Mouse (Mus musculus) embryonic fibroblast, embryonic 13.5 days (primary cell): ENCODE measurements at regions not wholly inside any gene's neighbourhood (a gene's known extent, or its start where the extent isn't known, plus 50 kb on each side); places are given as distances from the start of the nearest gene placed in this dataset.

Experiments
- H3K27ac ChIP-seq: 2 replicates; pipeline ENCODE4 v1.5.1; 2012; ENCODE audit warnings: low read length, control low read depth, inconsistent platforms; ENCODE audit not compliant: insufficient read depth
- H3K4me1 ChIP-seq: 2 replicates; pipeline ENCODE4 v1.6.1; 2011; ENCODE audit warnings: low read length; ENCODE audit not compliant: control insufficient read depth, insufficient read depth
- H3K4me3 ChIP-seq: 2 replicates; pipeline ENCODE4 v1.5.1; 2011; ENCODE audit warnings: mild to moderate bottlenecking, control low read depth, low read length; ENCODE audit not compliant: insufficient read depth
- CTCF ChIP-seq: IDR thresholded peaks from 2 replicates; pipeline ENCODE4 v1.5.1; 2011; ENCODE audit warnings: mild to moderate bottlenecking, control low read depth, low read length, moderate library complexity, borderline replicate concordance; ENCODE audit not compliant: insufficient read depth
- POLR2A ChIP-seq: IDR thresholded peaks from 2 replicates; pipeline ENCODE4 v1.6.1; 2011; ENCODE audit warnings: low read depth, mild to moderate bottlenecking, control low read depth, low read length, moderate library complexity

DNA sequence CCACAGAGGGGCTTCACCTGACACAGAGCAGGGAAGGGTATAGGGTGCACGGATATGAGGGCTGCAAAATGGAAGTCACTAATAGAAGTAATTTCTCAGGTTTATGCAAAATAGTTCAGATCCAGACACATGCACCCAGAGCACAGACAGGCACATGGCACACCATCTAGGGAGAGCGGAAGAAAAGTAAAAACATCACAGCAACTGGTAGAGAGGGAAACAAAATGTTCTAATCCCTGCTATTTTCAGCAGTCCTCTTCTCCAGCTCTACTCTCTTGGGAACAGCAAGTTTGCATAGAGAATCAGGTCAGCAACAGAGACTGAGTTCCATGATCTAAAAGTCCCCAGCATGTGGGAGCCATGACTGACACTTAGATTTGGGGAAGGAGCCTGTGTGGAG is 220.4 kb downstream of the Dcdc2c start:
- Histone ChIP-seq H3K4me1 (no peaks in the 10 kb centered on the region), H3K4me3 (no peak overlapping the region), H3K27ac (no peak overlapping the region)
- no peak for TF ChIP-seq POLR2A
- no peak for TF ChIP-seq CTCF

DNA sequence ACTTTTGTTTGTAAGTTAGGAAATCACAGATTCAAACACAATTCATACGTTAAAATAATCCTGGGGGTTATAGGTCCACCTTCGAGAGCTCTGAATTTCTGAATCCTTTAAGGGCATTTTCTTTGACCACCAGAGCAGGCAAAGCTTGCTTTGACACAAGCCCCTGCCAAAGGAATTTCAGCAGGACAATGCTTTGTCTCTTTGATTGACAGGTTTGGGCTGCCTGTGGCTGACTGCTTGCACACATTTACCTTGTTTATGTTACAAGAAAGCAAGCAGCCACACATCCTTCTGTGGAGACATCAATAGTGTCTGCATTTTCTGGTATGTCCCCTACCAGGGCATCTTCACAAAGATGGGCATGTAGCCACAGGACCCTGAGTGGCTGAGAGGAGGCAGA is 228.5 kb downstream of the Dcdc2c start:
- Histone ChIP-seq H3K4me1 (no peaks in the 10 kb centered on the region), H3K27ac (no peak overlapping the region), H3K4me3 (no peak overlapping the region)
- TF ChIP-seq CTCF: no peak
- no peak for TF ChIP-seq POLR2A

DNA sequence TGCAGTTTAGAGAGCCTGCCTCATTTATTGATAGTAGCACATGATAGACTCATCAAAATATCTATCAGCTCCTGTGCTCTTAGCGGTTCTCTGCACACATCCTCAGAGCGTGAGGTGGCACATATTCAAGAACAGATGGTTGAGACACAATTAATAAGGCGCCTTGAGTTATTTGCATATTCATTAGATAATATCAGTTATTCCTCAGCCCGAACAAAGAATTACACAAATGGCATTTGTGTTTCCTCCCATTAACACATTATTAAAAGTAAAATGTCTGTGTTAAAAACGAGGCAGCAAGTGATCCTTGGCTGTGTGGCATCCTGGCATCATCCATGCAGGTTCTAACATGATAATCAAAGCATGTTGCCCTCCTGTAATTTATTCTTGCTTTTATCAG is 243.0 kb downstream of the Dcdc2c start:
- no peaks in the 10 kb centered on the region for H3K4me1 ChIP-seq
- no peak overlapping the region for H3K27ac ChIP-seq
- no peak for TF ChIP-seq POLR2A
- no peak for TF ChIP-seq CTCF
- H3K4me3 ChIP-seq: no peak overlapping the region

DNA sequence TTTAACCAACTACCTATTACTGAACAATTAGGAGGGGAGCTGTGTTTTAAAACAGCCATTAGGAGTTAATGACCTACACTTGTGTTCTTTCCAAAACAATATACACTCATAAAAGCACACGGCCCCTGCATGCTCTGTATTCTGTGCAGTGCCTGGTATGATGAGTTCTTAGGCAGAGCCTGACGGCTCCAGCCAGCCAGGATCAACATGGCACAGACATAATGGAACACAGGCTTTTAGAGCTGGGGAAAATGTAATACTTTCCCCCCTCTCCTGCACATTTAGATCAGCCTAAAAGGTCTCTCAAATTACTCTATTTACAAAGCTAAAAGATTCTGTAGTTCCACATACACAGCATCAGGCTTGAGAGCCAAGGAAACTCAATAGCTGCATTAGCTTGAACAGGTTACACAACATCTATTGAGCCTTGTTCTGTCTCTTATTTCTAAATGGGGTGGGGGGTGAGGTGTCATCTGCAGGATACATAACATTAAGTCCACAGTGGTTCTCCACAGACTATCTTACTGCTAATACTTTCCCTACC is 250.1 kb downstream of the Dcdc2c start:
- no peaks in the 10 kb centered on the region for H3K4me1 ChIP-seq
- TF ChIP-seq CTCF (no peak), POLR2A (no peak)
- H3K27ac ChIP-seq: no peak overlapping the region
- H3K4me3 ChIP-seq: no peak overlapping the region

DNA sequence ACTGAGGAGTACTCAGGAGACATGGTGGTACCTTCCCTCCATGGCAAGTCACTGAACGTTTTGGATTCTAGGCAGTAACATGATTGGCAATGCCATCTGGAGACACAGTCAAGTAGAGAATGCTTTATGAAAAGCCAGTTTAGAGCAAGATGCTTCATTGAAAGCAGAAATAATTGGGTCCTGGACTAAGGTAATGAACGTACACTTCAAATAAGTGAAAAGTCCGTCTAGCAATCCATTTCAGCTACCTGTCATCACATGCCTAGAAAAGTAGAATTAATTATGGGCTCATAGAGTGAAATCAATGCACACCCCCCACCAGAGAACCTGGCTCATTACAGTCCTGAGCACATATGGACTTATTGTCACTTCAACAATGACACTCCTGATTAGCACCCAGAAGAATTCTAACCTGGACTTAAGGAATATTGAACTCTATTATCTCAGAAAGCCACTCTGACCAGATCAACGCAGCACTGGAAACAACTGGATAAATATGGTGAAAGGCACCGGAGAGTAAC is 263.8 kb downstream of the Dcdc2c start:
- TF ChIP-seq CTCF (no peak), POLR2A (no peak)
- Histone ChIP-seq H3K4me1 (no peaks in the 10 kb centered on the region), H3K4me3 (no peak overlapping the region), H3K27ac (no peak overlapping the region)

DNA sequence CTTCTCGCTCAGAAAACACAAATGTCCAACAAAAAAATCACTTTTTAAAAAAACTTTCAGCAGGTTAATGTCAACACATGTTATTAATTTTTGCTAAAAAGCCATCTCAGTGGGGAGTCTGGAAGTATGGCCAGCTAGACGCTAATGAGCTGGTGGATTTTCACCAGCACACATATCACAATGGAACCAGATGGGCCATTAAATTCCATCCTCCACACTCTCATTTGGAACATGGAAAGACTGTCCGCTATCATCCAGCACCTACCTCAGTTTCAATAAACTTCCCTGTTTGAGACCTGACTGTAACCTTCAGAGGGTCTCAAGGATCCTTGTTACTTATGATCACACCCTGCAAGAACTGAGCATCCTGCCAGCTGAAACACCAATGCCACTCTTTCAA is 296.7 kb downstream of the Dcdc2c start:
- TF ChIP-seq POLR2A (no peak), CTCF (no peak)
- H3K27ac ChIP-seq: no peak overlapping the region
- H3K4me1 ChIP-seq: no peaks in the 10 kb centered on the region
- H3K4me3 ChIP-seq: no peak overlapping the region

DNA sequence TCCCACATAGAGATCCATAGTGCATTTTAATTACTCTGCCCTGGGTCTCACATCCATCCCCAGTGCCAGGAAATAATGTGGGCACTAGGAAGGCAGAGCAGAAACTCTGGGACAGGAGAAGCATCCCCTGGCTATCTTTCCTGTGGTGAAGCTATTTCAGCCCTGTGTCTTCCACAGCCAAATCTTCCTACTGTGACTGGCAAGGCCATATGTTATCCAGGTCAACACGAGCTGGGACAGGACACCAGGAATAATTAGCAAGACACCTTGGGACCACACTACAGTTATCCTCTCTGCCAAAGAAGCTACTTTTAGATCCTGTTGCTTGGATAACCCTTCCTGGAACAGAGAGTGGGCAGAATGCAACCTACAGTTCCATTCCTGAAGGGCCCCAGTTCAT is 301.7 kb downstream of the Dcdc2c start:
- TF ChIP-seq POLR2A: no peak
- TF ChIP-seq CTCF: no peak
- Histone ChIP-seq H3K27ac (no peak overlapping the region), H3K4me3 (no peak overlapping the region), H3K4me1 (no peaks in the 10 kb centered on the region)

DNA sequence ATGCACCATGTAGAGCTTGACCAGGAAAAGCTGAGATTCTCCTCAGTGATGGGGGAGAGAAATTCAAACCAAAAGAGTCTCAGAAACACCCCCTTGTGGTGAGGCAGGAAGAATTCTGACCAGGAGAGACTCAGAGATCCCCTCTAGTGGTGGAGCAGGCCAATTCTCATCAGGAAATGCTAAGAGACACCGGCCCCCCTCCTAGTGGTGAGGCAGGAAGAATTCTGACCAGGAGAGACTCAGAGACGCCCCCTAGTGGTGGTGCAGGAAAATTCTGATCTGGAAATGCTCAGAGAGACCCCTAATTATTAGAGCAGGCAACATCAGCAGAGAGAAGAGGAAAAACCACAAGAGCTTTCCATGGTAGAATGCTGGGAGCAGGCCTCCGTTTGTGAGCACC is 303.4 kb downstream of the Dcdc2c start:
- TF ChIP-seq POLR2A (no peak), CTCF (peak; percentile 25; the same call in 1 of the 2 replicates)
- no peak overlapping the region for H3K4me3 ChIP-seq

DNA sequence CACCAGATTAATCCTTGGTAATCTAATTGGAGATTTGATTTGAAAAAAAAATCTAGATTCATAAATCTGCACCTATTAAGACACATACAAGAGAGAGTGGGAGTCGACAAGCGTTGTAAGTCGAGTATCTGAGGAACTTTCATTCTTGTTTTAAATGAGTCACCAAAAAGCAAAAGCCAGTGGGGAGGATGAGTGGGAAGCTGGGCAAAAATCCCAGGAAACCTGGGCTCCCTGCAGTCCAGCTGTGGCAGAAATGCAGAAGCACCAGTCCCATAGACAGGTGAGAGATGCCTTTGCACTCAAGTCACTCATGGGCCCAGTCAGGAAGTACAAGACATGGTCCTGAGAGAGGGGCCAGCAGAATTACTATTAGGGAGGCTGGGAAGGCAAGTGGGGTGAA is 303.9 kb downstream of the Dcdc2c start:
- no peak for TF ChIP-seq CTCF
- H3K27ac ChIP-seq: peak overlapping the region; percentile 46
- H3K4me1 ChIP-seq: no peaks in the 10 kb centered on the region
- H3K4me3 ChIP-seq: no peak overlapping the region

More for the DNA sequence above, 303.4 kb downstream of the Dcdc2c start:
- Histone ChIP-seq H3K4me1 (no peaks in the 10 kb centered on the region), H3K27ac (peak overlapping the region; percentile 46)

DNA sequence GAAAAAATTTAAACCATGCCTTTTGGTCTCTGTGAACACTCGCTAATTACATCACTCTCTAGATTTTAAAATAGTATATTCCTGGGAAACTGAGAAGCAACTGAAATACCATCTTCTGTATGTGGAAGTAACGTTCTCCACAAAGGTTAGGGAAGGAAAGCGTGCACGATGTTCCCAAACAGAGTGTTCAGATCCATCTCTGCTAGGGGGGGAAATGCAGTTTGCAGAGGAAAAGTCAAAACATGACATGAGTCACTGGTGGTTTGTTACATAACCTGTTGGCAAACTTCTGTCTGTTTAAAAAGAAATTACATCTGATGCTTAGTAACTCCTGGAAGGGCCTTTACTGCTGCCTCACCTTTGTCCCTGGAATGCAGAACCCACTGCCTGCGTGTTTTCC is 314.2 kb downstream of the Dcdc2c start:
- Histone ChIP-seq H3K27ac (no peak overlapping the region), H3K4me3 (no peak overlapping the region), H3K4me1 (no peaks in the 10 kb centered on the region)
- no peak for TF ChIP-seq CTCF
- no peak for TF ChIP-seq POLR2A

DNA sequence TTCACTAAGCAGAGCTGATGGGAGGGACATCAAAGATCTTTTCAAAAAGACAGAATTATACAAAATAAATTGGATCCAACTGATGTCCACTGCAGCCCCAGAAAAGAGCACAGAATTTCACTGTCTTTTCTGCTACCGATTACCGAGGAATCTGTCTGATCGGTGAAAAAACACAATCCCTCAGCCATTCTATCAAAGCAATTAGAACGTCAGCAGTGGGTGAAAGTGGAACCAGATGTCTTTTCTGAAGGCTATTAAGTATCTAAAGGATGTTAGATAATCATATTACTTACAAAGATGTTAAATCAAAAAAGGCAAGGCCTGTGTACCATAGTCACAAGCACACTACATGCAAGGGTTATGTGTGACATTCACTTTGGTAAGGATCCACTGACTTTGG is 315.2 kb downstream of the Dcdc2c start:
- H3K4me1 ChIP-seq: no peaks in the 10 kb centered on the region
- TF ChIP-seq CTCF (no peak), POLR2A (no peak)
- no peak overlapping the region for H3K4me3 ChIP-seq
- no peak overlapping the region for H3K27ac ChIP-seq
